Mouse (Mus musculus): Measurements from ENCODE around the gene Sgsm3. TPM values are rescaled to one million over a fixed set of nuclear protein-coding genes. Genes with fewer than 3 reads are reported as not detected.

Gene Sgsm3
- polyA plus RNA-seq, 1 experiment from 2014 or later, result 7.5 TPM

- Histone ChIP-seq H3K9me3 (ENCODE audit: low read length) (no peaks in the 10 kb centered on the region), H3K36me3 (replicated peaks; ENCODE audit: insufficient read depth, low read length) (peaks cover 77% of the 10 kb centered on the region), H3K4me1 (ENCODE audit: insufficient read depth) (no peaks in the 10 kb centered on the region), H3K27me3 (ENCODE audit: insufficient read depth, low read length) (no peaks in the 10 kb centered on the region), H3K4me3 (ENCODE audit: low read depth, low read length) (no peak overlapping the region), H3K4me2 (ENCODE audit: low read depth, low read length) (no peak overlapping the region), H3K9ac (replicated peaks) (no peak overlapping the region), H3K27ac (ENCODE audit: low read depth) (no peak overlapping the region)
- no peak for ATAC-seq
- no peak for TF ChIP-seq CTCF (IDR thresholded peaks at IDR 0.05; ENCODE audit: low read depth)
- no peak for TF ChIP-seq EP300 (IDR thresholded peaks at IDR 0.05; ENCODE audit: low read depth)
- DNase-seq, result no peak
- 71% methylated on average over 5 of the region's 5 CpGs for WGBS (ENCODE audit: insufficient replicate concordance)
These were observed 37.6 kb downstream of the Sgsm3 start for GRCm38 (mm10) chr15:81015068-81015744.

GRCm38 (mm10) chr15:81016488-81016887, 38.9 kb downstream of the Sgsm3 start:
- ATAC-seq, result no peak
- Histone ChIP-seq H3K9ac (replicated peaks) (no peak overlapping the region), H3K4me1 (ENCODE audit: insufficient read depth) (peaks cover 4% of the 10 kb centered on the region), H3K27me3 (ENCODE audit: insufficient read depth, low read length) (no peaks in the 10 kb centered on the region), H3K9me3 (ENCODE audit: low read length) (no peaks in the 10 kb centered on the region), H3K4me3 (ENCODE audit: low read depth, low read length) (no peak overlapping the region), H3K4me2 (ENCODE audit: low read depth, low read length) (no peak overlapping the region), H3K36me3 (replicated peaks; ENCODE audit: insufficient read depth, low read length) (peaks cover 70% of the 10 kb centered on the region), H3K27ac (ENCODE audit: low read depth) (no peak overlapping the region)
- TF ChIP-seq CTCF (IDR thresholded peaks at IDR 0.05; ENCODE audit: low read depth) (no peak), EP300 (IDR thresholded peaks at IDR 0.05; ENCODE audit: low read depth) (no peak)
- no peak for DNase-seq
- WGBS (ENCODE audit: insufficient replicate concordance), result 86% methylated on average over 10 of the region's 10 CpGs

- no peak overlapping the region for H3K9ac ChIP-seq (replicated peaks)
- no peak for DNase-seq
- H3K36me3 ChIP-seq (replicated peaks; ENCODE audit: insufficient read depth, low read length), result peaks cover 76% of the 10 kb centered on the region
- no peaks in the 10 kb centered on the region for H3K9me3 ChIP-seq (ENCODE audit: low read length)
- WGBS (ENCODE audit: insufficient replicate concordance), result 84% methylated on average over 7 of the region's 7 CpGs
- ATAC-seq, result no peak
- no peak overlapping the region for H3K4me3 ChIP-seq (ENCODE audit: low read depth, low read length)
- H3K4me2 ChIP-seq (ENCODE audit: low read depth, low read length), result no peak overlapping the region
- TF ChIP-seq CTCF (IDR thresholded peaks at IDR 0.05; ENCODE audit: low read depth) (no peak), EP300 (IDR thresholded peaks at IDR 0.05; ENCODE audit: low read depth) (no peak)
- no peaks in the 10 kb centered on the region for H3K27me3 ChIP-seq (ENCODE audit: insufficient read depth, low read length)
- peaks cover 8% of the 10 kb centered on the region for H3K4me1 ChIP-seq (ENCODE audit: insufficient read depth)
- no peak overlapping the region for H3K27ac ChIP-seq (ENCODE audit: low read depth)
These were observed 39.7 kb downstream of the Sgsm3 start for GRCm38 (mm10) chr15:81017308-81017707.

- ATAC-seq (peak; percentile 71), DNase-seq (peak; percentile 69)
- Histone ChIP-seq H3K4me1 (ENCODE audit: insufficient read depth) (peaks cover 14% of the 10 kb centered on the region), H3K27me3 (ENCODE audit: insufficient read depth, low read length) (no peaks in the 10 kb centered on the region), H3K36me3 (replicated peaks; ENCODE audit: insufficient read depth, low read length) (peaks cover 60% of the 10 kb centered on the region), H3K4me3 (ENCODE audit: low read depth, low read length) (no peak overlapping the region), H3K27ac (ENCODE audit: low read depth) (peak overlapping the region; percentile 69), H3K4me2 (ENCODE audit: low read depth, low read length) (peak overlapping the region; percentile 44), H3K9me3 (ENCODE audit: low read length) (no peaks in the 10 kb centered on the region), H3K9ac (replicated peaks) (no peak overlapping the region)
- 51% methylated on average over 6 of the region's 6 CpGs for WGBS (ENCODE audit: insufficient replicate concordance)
- TF ChIP-seq EP300 (IDR thresholded peaks at IDR 0.05; ENCODE audit: low read depth) (no peak), CTCF (IDR thresholded peaks at IDR 0.05; ENCODE audit: low read depth) (no peak)
These were observed 43.8 kb downstream of the Sgsm3 start for GRCm38 (mm10) chr15:81021377-81021776.

- ATAC-seq, result no peak
- Histone ChIP-seq H3K9ac (replicated peaks) (no peak overlapping the region), H3K27ac (ENCODE audit: low read depth) (peak overlapping the region; percentile 66), H3K4me3 (ENCODE audit: low read depth, low read length) (no peak overlapping the region), H3K27me3 (ENCODE audit: insufficient read depth, low read length) (no peaks in the 10 kb centered on the region), H3K9me3 (ENCODE audit: low read length) (no peaks in the 10 kb centered on the region), H3K36me3 (replicated peaks; ENCODE audit: insufficient read depth, low read length) (peaks cover 50% of the 10 kb centered on the region), H3K4me1 (ENCODE audit: insufficient read depth) (peaks cover 21% of the 10 kb centered on the region), H3K4me2 (ENCODE audit: low read depth, low read length) (no peak overlapping the region)
- TF ChIP-seq EP300 (IDR thresholded peaks at IDR 0.05; ENCODE audit: low read depth) (no peak), CTCF (IDR thresholded peaks at IDR 0.05; ENCODE audit: low read depth) (no peak)
- no peak for DNase-seq
- WGBS (ENCODE audit: insufficient replicate concordance), result 74% methylated on average over 7 of the region's 7 CpGs
These were observed 44.9 kb downstream of the Sgsm3 start for GRCm38 (mm10) chr15:81022437-81022836.

- WGBS (ENCODE audit: insufficient replicate concordance), result 95% methylated on average over 9 of the region's 9 CpGs
- no peak overlapping the region for H3K4me3 ChIP-seq (ENCODE audit: low read depth, low read length)
- H3K4me1 ChIP-seq (ENCODE audit: insufficient read depth), result peaks cover 25% of the 10 kb centered on the region
- ATAC-seq, result no peak
- no peaks in the 10 kb centered on the region for H3K27me3 ChIP-seq (ENCODE audit: insufficient read depth, low read length)
- DNase-seq, result no peak
- TF ChIP-seq EP300 (IDR thresholded peaks at IDR 0.05; ENCODE audit: low read depth) (no peak), CTCF (IDR thresholded peaks at IDR 0.05; ENCODE audit: low read depth) (no peak)
- no peaks in the 10 kb centered on the region for H3K9me3 ChIP-seq (ENCODE audit: low read length)
- H3K4me2 ChIP-seq (ENCODE audit: low read depth, low read length), result no peak overlapping the region
- H3K36me3 ChIP-seq (replicated peaks; ENCODE audit: insufficient read depth, low read length), result peaks cover 37% of the 10 kb centered on the region
- H3K27ac ChIP-seq (ENCODE audit: low read depth), result no peak overlapping the region
- H3K9ac ChIP-seq (replicated peaks), result no peak overlapping the region
These were observed 46.3 kb downstream of the Sgsm3 start for GRCm38 (mm10) chr15:81023842-81024241.

Data from liver, postnatal 0 days (tissue).